Mouse (Mus musculus) heart, adult 11 months (tissue): ENCODE data around the gene Lrrc61.
"Not testable (repeated sequence)": the region's sequence is repeated elsewhere in the genome, so short reads cannot be mapped to it uniquely, and the experiment has no call there.

Source experiments
- DNase-seq: peaks from one replicate; pipeline ENCODE4 v3.0.0; 2022

Gene Lrrc61

GRCm38 (mm10) chr6:48554280-48555103 lies at the start of gene Lrrc61:
Gene Lrrc61, plus strand, starts transcription at chr6:48554796.
- DNase-seq, result peak; percentile 100

GRCm38 (mm10) chr6:48508087-48508486 lies 46.5 kb upstream of the Lrrc61 start:
- DNase-seq, result no peak

GRCm38 (mm10) chr6:48510426-48510825 lies 44.2 kb upstream of the Lrrc61 start:
- no peak for DNase-seq

GRCm38 (mm10) chr6:48511861-48512260 lies 42.7 kb upstream of the Lrrc61 start:
- DNase-seq, result no peak

DNA sequence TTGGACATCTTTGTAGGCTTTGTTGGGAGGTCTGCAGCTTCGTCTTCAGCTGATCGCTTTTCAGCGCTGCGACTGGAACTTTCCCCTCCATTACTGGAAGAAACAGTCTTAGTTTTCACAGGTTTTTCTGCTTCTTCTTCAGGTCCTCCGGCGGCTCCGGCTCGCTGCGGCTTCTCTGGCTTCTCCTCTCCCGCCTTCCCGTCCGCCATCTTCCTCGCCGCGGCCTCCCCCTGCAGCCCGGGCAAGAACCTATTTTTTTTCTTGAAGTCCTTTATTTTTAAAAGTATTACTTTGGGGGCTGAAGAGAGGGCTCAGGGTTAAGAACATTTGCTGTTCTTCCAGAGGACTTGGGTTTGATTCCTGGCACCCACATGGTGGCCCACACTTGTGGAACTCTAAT lies 29.7 kb upstream of the Lrrc61 start:
- not testable (repeated sequence) for DNase-seq

- no peak for DNase-seq
Observed at GRCm38 (mm10) chr6:48527901-48528300, 26.7 kb upstream of the Lrrc61 start.

GRCm38 (mm10) chr6:48529261-48529660 lies 25.3 kb upstream of the Lrrc61 start:
- DNase-seq, result no peak

GRCm38 (mm10) chr6:48529871-48530440 lies 24.6 kb upstream of the Lrrc61 start:
- DNase-seq, result peak; percentile 80

DNA sequence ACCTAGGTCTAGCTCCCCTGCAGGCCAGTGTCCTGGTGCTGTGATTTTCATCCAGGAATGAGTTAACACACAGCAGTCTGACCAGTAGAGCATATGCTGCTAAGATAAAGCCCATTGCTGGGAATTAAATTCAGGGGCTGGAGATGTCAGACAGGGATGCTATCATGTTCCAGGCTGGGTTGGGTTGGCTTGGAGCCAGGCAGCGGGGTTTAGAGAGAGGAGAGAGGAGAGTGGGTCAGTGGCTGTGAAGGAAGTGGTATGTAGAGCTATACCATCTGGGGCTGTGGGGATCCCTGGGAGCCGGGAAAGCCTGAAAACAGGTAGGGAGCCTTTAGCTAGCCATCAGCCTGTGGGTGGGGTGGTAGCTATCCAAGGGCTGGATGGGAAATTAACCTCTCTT lies 23.7 kb upstream of the Lrrc61 start:
- DNase-seq, result no peak

GRCm38 (mm10) chr6:48533475-48533874 lies 21.1 kb upstream of the Lrrc61 start:
- peak; percentile 71 for DNase-seq

DNA sequence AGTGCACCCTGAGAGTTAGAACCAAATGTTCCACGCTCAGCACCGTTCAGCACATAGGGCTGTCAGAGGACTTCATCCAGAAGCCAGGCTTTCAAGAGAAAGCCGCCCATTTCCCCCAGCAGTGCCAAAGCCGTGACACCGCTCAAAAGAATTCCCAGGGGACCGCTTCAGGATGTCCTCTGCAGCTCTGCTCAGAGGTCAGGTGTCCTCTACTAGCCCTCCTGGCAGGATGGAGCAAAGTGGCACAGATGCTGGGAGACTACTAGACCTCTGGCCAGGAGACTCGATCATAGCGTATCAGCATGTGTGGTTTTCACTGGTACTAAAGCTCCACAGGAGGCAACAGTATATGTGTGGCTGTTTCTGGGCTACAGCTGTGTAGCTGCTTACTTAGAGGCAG lies 19.7 kb upstream of the Lrrc61 start:
- DNase-seq, result peak; percentile 86

GRCm38 (mm10) chr6:48536091-48536490 lies 18.5 kb upstream of the Lrrc61 start:
- peak; percentile 80 for DNase-seq

GRCm38 (mm10) chr6:48537105-48537954 lies 17.3 kb upstream of the Lrrc61 start, which contains the start of gene Atp6v0e2:
Gene Atp6v0e2, plus strand, starts transcription at chr6:48537615.
- peak; percentile 98 for DNase-seq

DNA sequence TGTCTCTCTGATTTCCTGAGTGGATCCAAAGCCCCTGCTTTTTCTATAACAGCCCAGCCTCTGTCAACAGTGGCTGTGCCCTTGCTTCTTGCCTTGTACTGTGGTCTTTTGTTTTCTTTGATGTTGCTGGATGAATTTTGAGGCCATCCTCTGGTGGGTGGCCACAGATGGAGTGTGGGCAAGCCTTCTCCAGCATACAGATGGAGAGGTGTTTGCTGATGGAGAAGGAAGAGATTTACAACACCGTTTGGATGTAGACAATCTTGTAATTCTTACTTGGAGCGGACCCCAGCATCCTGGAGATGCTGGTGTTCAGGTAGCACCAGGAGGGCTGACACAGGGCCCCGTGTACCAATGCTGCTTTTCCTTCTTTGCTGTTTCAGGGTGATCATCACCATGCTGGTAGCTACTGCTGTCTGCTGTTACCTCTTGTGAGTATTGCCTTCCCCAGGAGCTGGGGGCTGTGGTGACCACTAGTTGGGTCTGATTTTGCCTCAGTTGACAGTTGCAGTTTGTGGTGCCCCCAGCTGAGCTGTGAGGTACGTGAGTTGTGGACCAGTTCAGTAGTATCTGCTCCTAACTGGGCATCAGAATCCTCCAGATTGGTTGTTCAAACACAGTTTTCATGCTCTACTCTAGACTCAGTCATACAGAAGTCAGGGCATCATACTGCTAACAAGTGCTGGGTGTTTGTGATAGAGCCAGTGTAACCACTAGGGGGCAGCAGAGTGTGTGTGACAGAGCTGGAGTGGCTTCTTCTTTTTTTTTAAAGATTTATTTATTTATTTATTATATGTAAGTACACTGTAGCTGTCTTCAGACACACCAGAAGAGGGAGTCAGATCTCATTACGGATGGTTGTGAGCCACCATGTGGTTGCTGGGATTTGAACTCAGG lies 15.5 kb upstream of the Lrrc61 start:
- peak; percentile 92 for DNase-seq

DNA sequence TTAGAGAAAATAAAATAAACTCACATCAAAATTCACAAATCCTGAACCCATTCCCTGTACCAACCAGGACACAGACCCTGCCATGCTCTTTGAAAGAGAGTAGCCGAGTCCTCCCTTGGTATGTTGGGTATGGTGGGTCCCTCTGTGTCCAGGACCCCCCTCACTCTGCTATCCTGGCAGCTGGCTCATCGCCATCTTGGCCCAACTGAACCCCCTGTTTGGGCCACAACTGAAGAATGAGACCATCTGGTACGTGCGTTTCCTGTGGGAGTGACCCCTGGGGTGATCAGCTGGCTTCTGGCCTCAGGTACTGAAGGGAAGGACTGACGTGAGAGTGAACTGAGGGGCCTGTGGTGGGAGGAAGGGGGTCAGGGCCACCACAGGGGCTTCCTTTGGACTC lies 14.7 kb upstream of the Lrrc61 start:
- peak; percentile 95 for DNase-seq

DNA sequence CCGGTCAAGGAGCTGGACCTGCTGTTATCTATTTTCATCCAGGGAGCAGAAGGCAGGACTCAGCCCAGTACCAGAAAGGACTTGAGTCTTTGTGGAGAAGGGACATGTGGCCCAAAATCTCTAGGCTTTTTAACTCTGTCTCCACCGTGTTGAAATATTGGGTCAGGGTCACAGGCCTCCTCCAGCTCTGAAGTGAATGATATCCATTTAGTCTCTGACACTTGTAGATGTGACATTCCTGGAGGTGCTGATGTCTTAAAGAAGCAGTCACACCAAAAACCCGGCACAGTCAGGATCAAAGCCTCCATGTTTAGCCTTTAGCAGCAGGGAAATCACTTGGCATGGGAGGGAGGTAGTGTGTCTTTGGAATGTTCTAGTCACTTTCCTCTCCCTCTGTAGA lies 13.9 kb upstream of the Lrrc61 start:
- peak; percentile 55 for DNase-seq

GRCm38 (mm10) chr6:48541560-48542450 lies 12.8 kb upstream of the Lrrc61 start:
- peak; percentile 96 for DNase-seq

- peak; percentile 81 for DNase-seq
Observed at GRCm38 (mm10) chr6:48542631-48543030, 12.0 kb upstream of the Lrrc61 start.

DNA sequence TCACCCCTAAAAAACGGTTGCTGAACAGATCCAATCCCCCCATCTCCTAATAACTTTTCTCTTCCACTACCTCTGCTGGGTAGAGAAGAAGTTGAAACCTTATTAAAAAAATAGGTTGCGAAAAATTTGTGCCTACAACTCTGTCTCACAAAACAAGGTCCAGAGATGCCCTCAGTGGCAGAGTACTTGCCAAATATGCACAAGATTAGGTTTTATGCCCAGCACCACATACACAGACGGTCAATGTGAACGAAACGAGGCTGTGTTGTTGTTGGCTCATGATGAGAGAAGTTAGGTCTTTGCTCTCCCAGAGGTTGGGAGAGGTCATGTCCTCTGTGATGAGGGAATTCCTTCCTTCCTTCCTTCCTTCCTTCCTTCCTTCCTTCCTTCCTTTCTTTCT lies 9.3 kb upstream of the Lrrc61 start:
- DNase-seq, result peak; percentile 57

GRCm38 (mm10) chr6:48546271-48546670 lies 8.3 kb upstream of the Lrrc61 start:
- DNase-seq, result peak; percentile 90

DNA sequence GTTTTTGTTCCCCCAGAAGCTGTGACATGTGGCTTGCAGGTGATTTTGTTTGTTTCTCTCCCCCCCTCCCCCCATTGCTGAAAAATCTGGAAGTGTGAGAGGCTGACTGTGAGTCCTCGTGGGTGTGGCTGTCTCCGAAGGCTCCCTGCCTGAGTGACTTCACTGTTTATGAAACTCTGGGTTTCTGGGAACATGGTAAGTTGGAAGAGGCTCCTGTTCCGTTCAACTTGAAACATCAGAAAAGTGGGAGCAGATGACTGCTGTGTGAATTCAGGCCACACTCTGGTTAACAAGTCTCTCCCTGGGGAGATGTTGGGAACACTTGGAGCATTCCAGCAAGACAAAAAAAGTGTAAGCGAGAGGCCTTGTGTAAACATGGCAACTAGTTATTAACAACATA lies 7.7 kb upstream of the Lrrc61 start:
- DNase-seq, result peak; percentile 97
